Mouse (Mus musculus) layer of hippocampus, postnatal 36 days (tissue): Measurements from ENCODE around the gene Mthfd1. TPM values are rescaled to one million over a fixed set of nuclear protein-coding genes. Genes with fewer than 3 reads are reported as not detected.

Experiments
- DNase-seq, 2 experiments: peaks; one replicate each; pipeline ENCODE4 v3.0.0; 2022
- total RNA-seq, 2 experiments: library from RNA; stranded (reverse); gene quantifications; 2 replicates each; pipeline ENCODE4 v1.2.3; 2021

Mthfd1 gene
- total RNA-seq, 2 experiments from 2014 or later: 46.1 to 47.3 TPM

DNA sequence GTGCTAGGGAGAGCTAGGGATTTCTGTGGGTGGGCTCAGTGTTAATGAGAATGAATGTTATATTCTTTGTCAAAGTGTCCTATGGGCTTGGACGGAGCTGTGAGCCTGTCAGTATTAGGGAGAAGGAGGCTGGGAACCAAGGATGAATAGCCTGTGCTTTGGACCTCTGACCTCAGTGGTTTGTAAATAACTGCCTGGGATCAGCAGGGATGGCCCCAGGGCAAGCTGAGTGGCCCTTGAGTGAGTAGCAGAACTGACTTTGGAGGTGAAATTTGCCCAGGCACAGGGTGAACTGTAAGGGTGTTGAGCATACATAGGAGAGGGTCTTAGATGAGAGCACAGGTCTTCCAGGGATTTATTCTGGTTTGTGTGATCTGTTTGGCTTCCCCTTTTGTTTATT, 8.8 kb downstream of the Mthfd1 start:
- DNase-seq: no peak

GRCm38 (mm10) chr12:76264325-76264965, 9.3 kb downstream of the Mthfd1 start:
- peak; percentile 63 to 69 for DNase-seq

GRCm38 (mm10) chr12:76265001-76265400, 9.9 kb downstream of the Mthfd1 start:
- no peak for DNase-seq

GRCm38 (mm10) chr12:76266875-76267274, 11.8 kb downstream of the Mthfd1 start:
- DNase-seq: no peak

GRCm38 (mm10) chr12:76268686-76269085, 13.6 kb downstream of the Mthfd1 start:
- no peak for DNase-seq

DNA sequence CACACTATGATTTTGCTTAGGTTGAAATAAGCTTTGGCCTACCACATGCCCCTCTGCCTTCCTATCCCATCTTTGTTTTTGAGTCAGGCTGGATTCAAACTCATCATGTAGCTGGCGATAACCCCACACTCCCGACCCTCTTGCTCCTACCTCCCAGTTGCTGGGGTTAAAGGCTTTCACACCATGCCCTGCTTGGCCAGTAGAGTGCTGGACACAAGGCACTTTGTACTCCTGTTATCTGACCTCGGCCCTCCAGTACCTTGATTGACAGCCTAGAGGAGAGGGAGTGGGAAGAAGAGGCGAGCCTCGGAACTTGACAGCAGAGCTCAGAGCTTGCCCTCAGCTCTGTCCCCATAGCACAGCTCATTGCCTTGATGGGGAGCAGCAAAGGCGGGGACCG, 14.1 kb downstream of the Mthfd1 start:
- DNase-seq: no peak

DNA sequence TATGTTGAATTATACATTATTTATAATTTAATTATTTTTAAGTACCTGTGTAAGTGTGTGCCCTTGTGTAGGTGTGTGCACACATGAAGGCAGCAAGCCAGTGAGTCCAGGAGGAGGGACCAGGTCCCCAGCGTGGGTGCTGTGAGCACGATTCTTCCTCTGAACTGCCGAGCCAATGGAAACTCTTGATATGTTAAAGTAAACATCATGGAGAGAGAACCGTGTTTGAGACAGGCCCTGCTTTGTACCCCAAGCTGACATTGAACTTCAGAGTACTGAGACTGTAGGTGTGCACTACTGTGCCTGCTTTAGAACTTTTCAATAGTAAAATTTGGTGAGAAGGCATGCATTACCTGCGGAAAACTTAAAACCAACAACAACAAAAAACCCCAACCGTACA, 16.4 kb downstream of the Mthfd1 start:
- no peak for DNase-seq

DNA sequence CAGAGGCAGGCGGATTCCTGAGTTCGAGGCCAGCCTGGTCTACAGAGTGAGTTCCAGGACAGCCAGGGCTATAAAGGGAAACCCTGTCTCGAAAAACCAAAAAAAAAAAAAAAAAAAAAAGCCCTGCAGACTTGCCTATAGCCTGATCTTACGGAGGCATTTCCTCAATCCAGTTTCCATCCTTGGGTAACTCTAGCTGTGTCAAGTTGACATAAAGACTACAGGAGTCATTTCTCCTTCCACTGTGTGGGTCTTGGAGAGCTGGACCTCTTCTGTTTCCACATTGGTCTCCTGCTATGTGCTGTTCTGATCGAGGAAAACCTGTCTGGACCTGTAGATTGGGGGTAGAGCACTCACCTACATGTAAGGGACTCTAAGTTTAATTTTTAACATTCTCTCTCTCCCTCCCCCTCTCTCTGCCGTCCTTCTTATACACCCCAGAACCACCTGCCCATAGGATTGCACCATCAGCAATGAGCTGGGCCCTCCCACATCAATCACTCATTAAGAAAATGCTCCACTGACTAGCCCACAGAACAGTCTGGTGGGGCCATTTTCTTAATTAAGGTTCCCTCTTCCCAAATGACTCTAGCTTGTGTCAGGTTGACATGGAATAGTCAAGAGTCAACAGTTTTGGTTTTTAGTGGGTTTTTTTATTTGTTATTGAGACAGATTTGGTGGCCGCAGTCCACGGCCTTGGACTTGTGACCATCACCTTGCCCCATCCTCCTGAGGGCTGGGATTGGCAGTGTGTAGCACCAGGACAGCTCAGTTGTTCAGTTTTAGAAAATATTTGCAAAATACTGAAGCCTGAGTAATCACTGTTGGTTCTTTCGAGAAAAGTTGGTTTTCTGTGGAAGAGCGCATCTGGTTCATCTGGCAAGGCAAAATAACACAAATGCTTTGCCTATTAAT, 17.8 kb downstream of the Mthfd1 start:
- DNase-seq: no peak

- no peak for DNase-seq
Observed at GRCm38 (mm10) chr12:76278209-76278608, 23.1 kb downstream of the Mthfd1 start.

DNA sequence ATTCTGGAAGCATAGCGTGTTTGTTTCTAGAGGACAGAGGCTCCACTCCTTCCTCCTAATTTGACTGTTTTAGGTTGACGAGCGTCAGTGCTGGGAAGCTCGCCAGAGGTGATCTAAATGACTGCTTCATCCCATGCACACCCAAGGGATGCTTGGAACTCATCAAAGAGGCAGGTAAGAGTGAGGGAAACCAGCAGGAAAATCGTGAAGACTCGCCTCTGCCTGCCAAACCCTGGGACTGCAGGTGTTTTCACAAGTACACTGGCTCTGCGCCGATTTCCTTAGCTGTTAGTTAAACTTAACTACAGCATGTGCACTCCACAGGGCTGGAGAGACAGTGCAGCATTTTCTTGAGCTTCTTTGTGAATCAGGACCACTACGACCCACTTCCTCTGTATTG, 25.5 kb downstream of the Mthfd1 start:
- DNase-seq: no peak

- no peak for DNase-seq
Observed at GRCm38 (mm10) chr12:76281111-76281660, 26.1 kb downstream of the Mthfd1 start.

GRCm38 (mm10) chr12:76282132-76282531, 27.0 kb downstream of the Mthfd1 start:
- DNase-seq: no peak

- no peak for DNase-seq
Observed at GRCm38 (mm10) chr12:76282532-76283173, 27.6 kb downstream of the Mthfd1 start.

- DNase-seq: no peak
Observed at GRCm38 (mm10) chr12:76285418-76285817, 30.3 kb downstream of the Mthfd1 start.

DNA sequence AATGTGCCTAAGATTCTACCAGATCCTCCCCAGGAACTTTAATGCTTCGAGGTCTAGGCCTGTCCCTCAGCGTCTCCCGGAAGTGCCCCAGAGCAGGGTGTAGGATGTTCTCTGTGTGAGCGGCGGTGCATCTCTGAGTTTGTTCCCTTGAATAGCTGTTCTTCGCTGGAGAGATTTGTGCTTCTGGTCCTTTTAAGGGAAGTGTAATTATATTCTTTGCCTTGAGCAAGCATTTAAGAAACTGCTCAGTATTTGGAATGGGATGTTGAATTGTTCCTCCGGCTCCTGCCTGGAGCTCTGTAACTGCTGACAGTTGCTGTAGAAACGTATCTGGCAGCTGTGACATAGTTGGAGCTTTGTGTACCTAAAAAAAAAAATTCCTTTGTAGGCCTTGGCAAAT, 32.9 kb downstream of the Mthfd1 start:
- no peak for DNase-seq

DNA sequence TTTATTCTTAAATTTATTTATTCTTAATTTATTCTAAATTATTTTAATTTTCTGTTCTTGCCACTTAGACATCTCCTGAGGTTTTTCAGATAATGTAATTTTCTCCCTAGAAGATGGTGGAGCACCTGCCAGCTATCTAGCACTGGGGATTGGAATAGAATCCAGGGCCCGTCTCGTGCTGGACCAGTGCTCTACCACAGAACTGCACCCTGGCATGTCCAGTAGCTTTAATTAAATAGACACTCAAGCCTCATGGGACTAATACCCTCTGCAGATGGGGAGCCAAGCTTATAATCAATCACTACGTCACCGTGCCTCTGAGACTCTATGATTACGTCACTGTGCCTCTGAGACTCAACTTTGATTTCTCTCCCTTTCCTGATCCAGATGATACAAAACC, 33.4 kb downstream of the Mthfd1 start:
- no peak for DNase-seq

GRCm38 (mm10) chr12:76289428-76289827, 34.3 kb downstream of the Mthfd1 start:
- no peak for DNase-seq

- no peak for DNase-seq
Observed at GRCm38 (mm10) chr12:76290271-76290670, 35.2 kb downstream of the Mthfd1 start.

DNA sequence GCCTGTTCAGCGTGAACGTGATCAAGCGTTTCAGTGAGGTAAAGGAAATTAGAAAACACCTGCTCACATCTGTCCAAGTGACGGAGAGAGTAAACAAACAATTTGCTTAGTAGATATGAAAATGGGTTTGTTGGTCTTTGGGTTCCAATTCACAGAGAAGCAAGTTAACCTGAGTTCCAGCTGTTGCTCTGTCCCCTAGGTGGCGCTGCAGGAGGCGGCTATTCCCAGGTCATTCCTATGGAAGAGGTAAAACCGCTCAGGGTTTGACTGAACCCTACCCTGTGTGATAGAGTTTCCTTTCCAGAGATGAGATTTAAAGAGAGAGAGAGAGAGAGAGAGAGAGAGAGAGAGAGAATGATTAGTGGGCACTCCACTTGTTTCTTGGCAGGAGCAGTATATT, 38.1 kb downstream of the Mthfd1 start:
- peak in 1 of 2 experiments; percentile 47 for DNase-seq

GRCm38 (mm10) chr12:76297830-76298229, 42.7 kb downstream of the Mthfd1 start:
- DNase-seq: no peak

DNA sequence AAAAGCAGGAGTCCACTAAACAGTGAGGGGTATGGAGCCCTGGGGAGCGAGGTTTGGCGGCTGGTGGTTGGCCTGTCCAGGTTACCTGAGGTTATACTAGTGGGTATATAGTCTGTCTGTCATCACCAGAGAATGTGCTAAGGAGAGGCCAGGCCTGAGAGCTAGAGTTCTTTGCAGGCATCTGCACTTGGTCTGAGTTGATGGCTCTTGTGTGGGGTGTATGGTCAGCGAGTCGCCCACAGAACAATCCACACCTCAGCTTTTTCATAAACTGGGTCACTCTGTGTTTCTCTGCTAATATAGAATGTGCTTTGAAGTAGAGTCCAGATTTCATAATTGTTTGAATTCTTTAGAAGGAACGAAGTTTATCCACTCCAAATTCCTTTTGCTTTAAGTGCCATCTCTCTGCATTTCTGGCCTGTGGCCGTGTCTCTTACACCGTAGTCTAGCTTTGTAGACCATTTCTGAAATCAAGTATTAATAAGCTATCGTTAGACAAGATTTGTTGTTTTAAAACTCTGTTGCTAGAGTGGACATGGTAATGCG, 44.3 kb downstream of the Mthfd1 start:
- no peak for DNase-seq

GRCm38 (mm10) chr12:76300367-76300766, 45.3 kb downstream of the Mthfd1 start:
- no peak for DNase-seq

- no peak for DNase-seq
Observed at GRCm38 (mm10) chr12:76303474-76303873, 48.4 kb downstream of the Mthfd1 start.
